Mouse (Mus musculus): ENCODE measurements around the gene Lama5. TPM values are rescaled to one million over a fixed set of nuclear protein-coding genes. Genes with fewer than 3 reads are reported as not detected.

Lama5 gene
- polyA plus RNA-seq, 1 experiment from 2014 or later, result 48.6 TPM

DNA sequence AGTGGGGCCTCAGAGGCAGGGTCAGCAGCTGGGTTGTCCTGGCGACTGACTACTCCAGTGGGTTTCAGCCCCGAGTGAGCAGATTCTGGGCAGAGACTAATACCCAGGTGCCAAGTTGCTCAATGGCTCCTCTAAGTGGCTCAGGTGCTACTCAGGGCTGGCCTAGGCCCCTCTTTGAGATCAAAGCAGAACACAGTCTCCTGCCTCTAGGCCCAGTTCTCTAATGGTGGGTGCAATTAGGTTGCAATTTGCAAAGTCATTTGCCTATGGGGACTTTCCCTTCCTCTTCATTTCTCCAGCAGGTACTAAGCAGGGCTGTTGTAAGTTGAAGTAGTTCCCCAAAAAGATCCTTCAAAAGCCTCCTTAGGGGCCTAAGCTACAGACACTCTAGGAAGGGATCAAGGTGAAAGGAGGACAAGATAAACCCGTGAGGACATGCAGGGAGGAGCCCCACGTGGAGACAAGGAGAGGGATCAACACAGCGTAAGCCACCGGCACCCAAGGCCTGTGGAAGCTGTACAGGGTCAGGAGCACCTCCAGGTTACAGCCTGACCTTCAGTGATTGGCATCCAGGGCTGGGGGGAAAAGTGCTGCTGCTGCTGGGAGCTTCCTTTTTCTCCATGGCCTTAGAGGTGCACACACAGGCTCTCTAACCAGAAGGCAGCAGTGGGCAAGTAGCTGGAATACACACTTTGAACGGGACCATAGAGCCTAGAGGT lies 45.0 kb upstream of the Lama5 start:
- H3K9ac ChIP-seq (ENCODE audit: low read depth, low read length), result no peak overlapping the region
- H3K9me3 ChIP-seq (replicated peaks; ENCODE audit: low read length), result no peaks in the 10 kb centered on the region
- H3K4me1 ChIP-seq (replicated peaks; ENCODE audit: insufficient read depth, low read length), result peaks cover 8% of the 10 kb centered on the region; the same call in 1 of the 2 replicates
- 55% methylated on average over 7 of the region's 7 CpGs for WGBS
- H3K4me2 ChIP-seq (ENCODE audit: low read length), result no peak overlapping the region
- no peak for TF ChIP-seq CTCF (IDR thresholded peaks at IDR 0.05; ENCODE audit: low read depth)
- H3K4me3 ChIP-seq (replicated peaks; ENCODE audit: low read depth, low read length), result no peak overlapping the region
- DNase-seq (ENCODE audit: low spot score), result no peak
- no peak overlapping the region for H3K27ac ChIP-seq
- no peak for ATAC-seq (replicated peaks; ENCODE audit: low FRiP score, low read depth)
- no peaks in the 10 kb centered on the region for H3K27me3 ChIP-seq (ENCODE audit: insufficient read depth, low read length)
- H3K36me3 ChIP-seq (ENCODE audit: insufficient read depth, low read length), result peaks cover 8% of the 10 kb centered on the region

DNA sequence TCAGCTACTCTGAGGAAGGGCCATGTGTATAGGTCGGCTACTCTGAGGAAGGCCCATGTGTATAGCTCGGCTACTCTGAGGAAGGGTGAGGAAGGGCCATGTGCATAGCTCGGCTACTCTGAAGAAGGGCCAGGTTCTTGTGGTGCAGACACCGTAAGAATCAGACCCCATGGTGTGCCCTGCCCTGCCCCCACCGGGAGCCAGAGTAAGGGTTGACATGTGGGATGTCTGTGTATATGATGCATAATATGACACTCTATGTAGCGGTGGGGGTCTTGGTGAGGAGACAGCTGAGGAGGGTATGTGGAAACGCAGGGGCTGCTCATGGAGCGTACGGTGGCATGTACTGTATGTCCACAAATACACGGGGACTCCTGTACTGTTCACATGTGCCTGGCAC lies 43.7 kb upstream of the Lama5 start:
- no peak for ATAC-seq (replicated peaks; ENCODE audit: low FRiP score, low read depth)

DNA sequence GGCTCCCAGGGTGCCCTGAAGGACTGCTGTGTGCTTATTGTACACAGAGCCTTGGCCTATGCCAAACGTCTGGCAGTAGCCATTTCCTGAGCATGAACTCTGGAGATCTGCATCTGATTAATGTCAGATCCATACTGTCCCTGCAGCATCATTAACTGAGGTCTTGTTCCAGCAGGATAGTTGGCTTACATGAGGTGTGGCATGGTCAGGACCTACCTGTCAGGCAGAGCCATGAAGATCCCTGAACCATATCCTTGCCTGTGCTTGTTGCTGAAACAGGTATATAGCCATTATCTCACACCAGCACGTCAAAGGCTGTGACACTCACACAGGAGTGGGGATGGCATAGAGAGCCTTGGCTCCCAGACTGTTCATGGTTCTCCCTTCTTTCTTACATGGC lies 42.3 kb upstream of the Lama5 start:
- peaks cover 14% of the 10 kb centered on the region for H3K36me3 ChIP-seq (ENCODE audit: insufficient read depth, low read length)
- DNase-seq (ENCODE audit: low spot score) (no peak), ATAC-seq (replicated peaks; ENCODE audit: low FRiP score, low read depth) (no peak)
- WGBS, result 67% methylated on average over 2 of the region's 2 CpGs
- H3K27me3 ChIP-seq (ENCODE audit: insufficient read depth, low read length), result no peaks in the 10 kb centered on the region
- no peak overlapping the region for H3K4me3 ChIP-seq (replicated peaks; ENCODE audit: low read depth, low read length)
- H3K9me3 ChIP-seq (replicated peaks; ENCODE audit: low read length), result no peaks in the 10 kb centered on the region
- peaks cover 8% of the 10 kb centered on the region; the same call in 1 of the 2 replicates for H3K4me1 ChIP-seq (replicated peaks; ENCODE audit: insufficient read depth, low read length)
- no peak for TF ChIP-seq CTCF (IDR thresholded peaks at IDR 0.05; ENCODE audit: low read depth)
- H3K27ac ChIP-seq, result no peak overlapping the region
- no peak overlapping the region for H3K9ac ChIP-seq (ENCODE audit: low read depth, low read length)
- H3K4me2 ChIP-seq (ENCODE audit: low read length), result no peak overlapping the region

More for the DNA sequence above, 43.7 kb upstream of the Lama5 start:
- H3K4me1 ChIP-seq (replicated peaks; ENCODE audit: insufficient read depth, low read length), result peaks cover 8% of the 10 kb centered on the region; the same call in 1 of the 2 replicates
- WGBS, result 92% methylated on average over 10 of the region's 10 CpGs
- no peaks in the 10 kb centered on the region for H3K27me3 ChIP-seq (ENCODE audit: insufficient read depth, low read length)
- no peak for TF ChIP-seq CTCF (IDR thresholded peaks at IDR 0.05; ENCODE audit: low read depth)
- no peaks in the 10 kb centered on the region for H3K9me3 ChIP-seq (replicated peaks; ENCODE audit: low read length)
- no peak overlapping the region for H3K27ac ChIP-seq
- H3K36me3 ChIP-seq (ENCODE audit: insufficient read depth, low read length), result peaks cover 8% of the 10 kb centered on the region
- no peak overlapping the region for H3K4me3 ChIP-seq (replicated peaks; ENCODE audit: low read depth, low read length)
- H3K9ac ChIP-seq (ENCODE audit: low read depth, low read length), result no peak overlapping the region
- no peak overlapping the region for H3K4me2 ChIP-seq (ENCODE audit: low read length)
- DNase-seq (ENCODE audit: low spot score), result no peak

DNA sequence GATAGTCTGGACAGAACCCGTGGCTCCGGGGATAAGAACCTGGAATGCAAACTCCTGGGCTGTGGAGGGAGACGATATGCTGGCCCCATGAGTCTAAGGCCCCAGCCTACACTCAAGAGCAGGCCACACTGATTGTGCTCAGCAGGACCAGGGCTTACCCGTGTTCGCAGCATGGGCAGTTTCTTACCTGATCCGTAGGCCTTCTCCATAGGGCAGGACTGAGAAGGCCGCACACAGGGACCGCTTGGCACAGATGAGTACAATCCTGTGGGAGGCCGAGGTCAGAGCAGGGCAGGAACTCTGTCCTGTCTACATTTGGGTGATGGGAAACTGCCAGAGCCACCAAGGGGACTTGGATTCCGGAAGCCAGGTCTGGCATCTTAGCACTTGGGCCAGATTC lies 37.2 kb upstream of the Lama5 start:
- Histone ChIP-seq H3K9ac (ENCODE audit: low read depth, low read length) (no peak overlapping the region), H3K4me1 (replicated peaks; ENCODE audit: insufficient read depth, low read length) (no peaks in the 10 kb centered on the region; the same call in 1 of the 2 replicates), H3K27ac (peak overlapping the region; percentile 76), H3K4me3 (replicated peaks; ENCODE audit: low read depth, low read length) (no peak overlapping the region), H3K4me2 (ENCODE audit: low read length) (no peak overlapping the region), H3K9me3 (replicated peaks; ENCODE audit: low read length) (no peaks in the 10 kb centered on the region), H3K27me3 (ENCODE audit: insufficient read depth, low read length) (no peaks in the 10 kb centered on the region), H3K36me3 (ENCODE audit: insufficient read depth, low read length) (peaks cover 25% of the 10 kb centered on the region)
- TF ChIP-seq CTCF (IDR thresholded peaks at IDR 0.05; ENCODE audit: low read depth), result no peak
- ATAC-seq (replicated peaks; ENCODE audit: low FRiP score, low read depth) (no peak), DNase-seq (ENCODE audit: low spot score) (no peak)
- 79% methylated on average over 10 of the region's 10 CpGs for WGBS

DNA sequence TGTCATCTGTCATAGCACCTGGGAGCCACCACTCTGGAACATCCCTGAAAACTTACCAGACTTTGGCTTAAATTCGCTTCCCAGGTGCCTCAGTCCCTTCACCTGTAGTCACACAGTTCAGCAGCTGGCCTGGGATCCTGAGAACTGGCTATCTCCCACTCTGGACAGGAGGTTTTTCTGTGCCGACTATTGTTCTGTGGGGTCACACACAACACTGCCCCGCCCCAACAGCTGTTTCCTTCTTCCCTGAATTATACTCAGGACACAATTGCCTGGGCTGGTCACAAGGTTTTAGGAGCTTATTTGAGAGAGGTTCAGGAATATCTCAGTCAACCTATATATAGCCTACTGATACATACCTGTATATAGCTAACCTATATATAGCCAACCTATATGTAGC lies 36.8 kb upstream of the Lama5 start:
- no peak overlapping the region for H3K4me2 ChIP-seq (ENCODE audit: low read length)
- no peak overlapping the region for H3K9ac ChIP-seq (ENCODE audit: low read depth, low read length)
- WGBS, result 67% methylated on average over 3 of the region's 3 CpGs
- H3K9me3 ChIP-seq (replicated peaks; ENCODE audit: low read length), result no peaks in the 10 kb centered on the region
- DNase-seq (ENCODE audit: low spot score) (no peak), ATAC-seq (replicated peaks; ENCODE audit: low FRiP score, low read depth) (no peak)
- TF ChIP-seq CTCF (IDR thresholded peaks at IDR 0.05; ENCODE audit: low read depth), result no peak
- peaks cover 25% of the 10 kb centered on the region for H3K36me3 ChIP-seq (ENCODE audit: insufficient read depth, low read length)
- H3K4me3 ChIP-seq (replicated peaks; ENCODE audit: low read depth, low read length), result no peak overlapping the region
- H3K27me3 ChIP-seq (ENCODE audit: insufficient read depth, low read length), result no peaks in the 10 kb centered on the region
- H3K4me1 ChIP-seq (replicated peaks; ENCODE audit: insufficient read depth, low read length), result no peaks in the 10 kb centered on the region; the same call in 1 of the 2 replicates
- peak overlapping the region; percentile 76 for H3K27ac ChIP-seq

DNA sequence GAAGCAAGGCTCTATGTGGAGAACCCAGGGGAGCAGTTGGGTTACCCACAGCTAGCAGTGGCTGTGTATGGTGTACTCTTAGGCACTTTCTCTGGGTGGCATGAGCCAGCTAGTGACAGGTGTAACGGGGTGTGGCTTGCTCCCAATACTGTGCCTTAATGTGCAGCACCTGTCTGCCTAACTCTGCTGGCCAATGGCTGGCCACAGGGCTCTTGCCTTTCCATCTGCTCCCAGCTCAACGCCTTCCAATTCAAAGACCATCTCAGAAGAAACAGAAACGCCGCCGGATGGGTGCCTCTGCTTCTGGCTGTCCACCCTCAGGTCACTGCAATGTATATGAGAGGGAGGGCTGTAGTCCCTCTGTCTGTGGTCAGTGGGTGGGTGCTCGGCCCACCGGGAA lies 36.2 kb upstream of the Lama5 start:
- peak overlapping the region; percentile 8; the same call in 1 of the 2 replicates for H3K27ac ChIP-seq

More for the DNA sequence above, 36.2 kb upstream of the Lama5 start:
- no peak overlapping the region for H3K9ac ChIP-seq (ENCODE audit: low read depth, low read length)
- H3K36me3 ChIP-seq (ENCODE audit: insufficient read depth, low read length), result peaks cover 24% of the 10 kb centered on the region
- no peaks in the 10 kb centered on the region for H3K27me3 ChIP-seq (ENCODE audit: insufficient read depth, low read length)
- H3K4me3 ChIP-seq (replicated peaks; ENCODE audit: low read depth, low read length), result no peak overlapping the region
- H3K4me2 ChIP-seq (ENCODE audit: low read length), result no peak overlapping the region
- no peaks in the 10 kb centered on the region; the same call in 1 of the 2 replicates for H3K4me1 ChIP-seq (replicated peaks; ENCODE audit: insufficient read depth, low read length)
- no peak for DNase-seq (ENCODE audit: low spot score)
- TF ChIP-seq CTCF (IDR thresholded peaks at IDR 0.05; ENCODE audit: low read depth), result no peak
- WGBS, result 82% methylated on average over 7 of the region's 7 CpGs
- H3K9me3 ChIP-seq (replicated peaks; ENCODE audit: low read length), result no peaks in the 10 kb centered on the region
- ATAC-seq (replicated peaks; ENCODE audit: low FRiP score, low read depth), result no peak
